Mouse (Mus musculus) layer of hippocampus, adult 18-20 months (tissue): ENCODE data around the gene Nr2c1. TPM values are rescaled to one million over a fixed set of nuclear protein-coding genes. Genes with fewer than 3 reads are reported as not detected.

ENCODE experiments used
- DNase-seq, 2 experiments: peaks; one replicate each; pipeline ENCODE4 v3.0.0; 2022; ENCODE audit warnings: low spot score in 2 of 2
- total RNA-seq, 2 experiments: library from RNA; stranded (reverse); gene quantifications; 2 replicates each; pipeline ENCODE4 v1.2.3; 2021

Gene Nr2c1
- total RNA-seq, 2 experiments from 2014 or later: 8.1 to 8.7 TPM

DNA sequence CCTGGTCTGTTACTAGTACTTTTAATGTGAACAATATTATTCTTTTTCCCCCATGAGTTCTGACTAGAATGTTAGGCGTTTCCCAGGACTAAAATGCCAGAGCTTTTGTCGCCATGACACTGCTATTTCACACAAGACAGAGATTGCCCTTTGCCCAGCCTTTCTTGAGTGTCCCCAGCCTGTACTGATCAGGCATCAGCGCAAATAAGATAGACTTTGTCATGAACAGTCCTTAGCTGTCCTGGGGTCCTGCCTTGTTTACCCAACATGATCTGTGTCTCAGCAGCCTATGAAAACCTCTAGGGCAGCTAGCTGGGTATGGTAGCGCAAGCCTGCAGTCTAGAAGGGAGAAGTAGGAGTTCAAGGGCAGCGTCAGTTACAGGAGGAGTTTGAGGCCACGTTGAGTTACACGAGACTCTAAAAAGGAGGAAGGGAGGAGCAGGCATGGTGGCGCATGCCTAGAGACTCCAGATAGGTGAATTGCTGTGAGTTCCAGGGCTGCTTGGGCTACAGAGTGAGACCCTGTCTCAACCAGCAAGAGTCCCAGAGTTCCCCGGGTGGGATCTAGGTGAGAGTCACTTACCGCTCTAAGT is 8.8 kb upstream of the Nr2c1 start:
- no peak for DNase-seq

DNA sequence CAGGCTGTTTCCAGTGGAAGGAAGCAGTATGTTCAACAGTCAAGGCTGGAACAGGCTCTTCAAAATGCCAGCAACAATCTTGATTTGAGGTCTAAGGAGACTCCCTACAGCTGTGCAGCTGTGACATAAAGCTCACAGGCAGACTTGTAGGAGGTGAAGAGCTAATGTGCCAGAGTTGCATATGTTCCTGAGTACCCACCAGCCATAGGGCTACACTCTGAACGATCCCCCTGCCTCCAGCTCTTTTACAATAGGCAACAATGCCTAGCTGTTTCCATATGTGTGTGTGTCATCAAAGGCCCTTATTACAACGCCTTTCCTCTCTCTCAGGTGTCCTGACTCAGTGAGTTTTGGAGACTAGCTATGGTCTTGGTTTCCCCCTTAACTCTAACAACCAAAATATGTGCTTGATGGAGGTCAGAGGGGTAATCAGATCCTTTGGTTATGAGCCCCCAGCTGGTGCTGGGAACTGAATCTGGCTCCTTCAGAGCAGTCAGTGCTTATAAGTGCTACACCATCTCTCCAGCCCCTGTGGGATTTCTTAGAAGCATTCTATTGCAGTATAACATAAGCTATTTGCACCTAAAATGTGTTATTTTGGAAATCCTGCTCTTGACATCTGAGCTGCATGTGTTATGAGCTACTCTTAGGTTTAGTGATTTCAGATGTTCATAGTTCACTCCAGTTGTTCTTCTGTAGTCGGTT is 7.4 kb upstream of the Nr2c1 start:
- no peak for DNase-seq

- DNase-seq: no peak
Observed at GRCm38 (mm10) chr10:94142427-94142826, 5.4 kb upstream of the Nr2c1 start.

- DNase-seq: no peak
Observed at GRCm38 (mm10) chr10:94144581-94144980, 3.2 kb upstream of the Nr2c1 start.

- no peak for DNase-seq
Observed at GRCm38 (mm10) chr10:94147391-94147755, 450 bp upstream of the Nr2c1 start.

DNA sequence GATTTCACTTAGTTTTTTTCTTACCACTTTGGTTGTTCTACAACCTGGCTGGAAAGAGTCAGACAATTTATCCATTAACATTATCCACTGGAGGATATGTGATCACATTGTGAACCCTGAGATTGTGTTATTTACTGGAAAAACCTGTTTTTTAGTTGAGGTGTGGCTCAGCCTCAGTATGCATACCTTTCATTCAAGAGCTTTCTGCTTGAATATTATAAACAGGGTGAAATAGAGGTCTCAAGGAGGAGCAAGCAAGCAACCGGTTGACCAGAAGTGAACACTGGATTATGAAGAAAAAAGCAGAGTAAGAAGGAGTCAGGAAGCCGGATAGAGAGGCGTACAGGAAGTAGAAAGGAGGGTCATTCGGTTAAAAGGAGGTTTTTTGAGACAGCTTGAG is 3.7 kb downstream of the Nr2c1 start:
- DNase-seq: no peak

GRCm38 (mm10) chr10:94153841-94154240 is 6.0 kb downstream of the Nr2c1 start:
- no peak for DNase-seq

GRCm38 (mm10) chr10:94158962-94159361 is 11.1 kb downstream of the Nr2c1 start:
- no peak for DNase-seq

- no peak for DNase-seq
Observed at GRCm38 (mm10) chr10:94159406-94159805, 11.6 kb downstream of the Nr2c1 start.

GRCm38 (mm10) chr10:94161051-94161765 is 13.4 kb downstream of the Nr2c1 start:
- no peak for DNase-seq

DNA sequence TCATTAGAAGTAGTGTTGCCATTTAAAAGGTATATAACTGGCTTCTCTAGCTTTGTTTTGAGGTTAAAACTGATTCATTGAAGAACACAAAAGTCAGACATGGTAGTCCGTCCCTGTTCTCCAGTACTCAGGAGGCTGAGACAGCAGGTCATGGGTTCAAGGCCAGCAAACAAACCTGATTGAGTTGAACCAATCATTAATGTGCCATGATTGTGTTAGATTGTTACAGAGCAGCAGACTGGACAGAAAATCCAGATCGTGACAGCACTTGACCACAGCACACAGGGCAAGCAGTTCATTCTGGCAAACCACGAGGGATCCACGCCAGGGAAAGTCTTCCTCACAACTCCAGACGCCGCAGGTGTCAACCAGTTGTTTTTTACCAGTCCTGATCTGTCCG is 14.2 kb downstream of the Nr2c1 start:
- DNase-seq: no peak

GRCm38 (mm10) chr10:94164104-94164845 is 16.5 kb downstream of the Nr2c1 start:
- no peak for DNase-seq

- DNase-seq: no peak
Observed at GRCm38 (mm10) chr10:94165426-94165825, 17.6 kb downstream of the Nr2c1 start.

DNA sequence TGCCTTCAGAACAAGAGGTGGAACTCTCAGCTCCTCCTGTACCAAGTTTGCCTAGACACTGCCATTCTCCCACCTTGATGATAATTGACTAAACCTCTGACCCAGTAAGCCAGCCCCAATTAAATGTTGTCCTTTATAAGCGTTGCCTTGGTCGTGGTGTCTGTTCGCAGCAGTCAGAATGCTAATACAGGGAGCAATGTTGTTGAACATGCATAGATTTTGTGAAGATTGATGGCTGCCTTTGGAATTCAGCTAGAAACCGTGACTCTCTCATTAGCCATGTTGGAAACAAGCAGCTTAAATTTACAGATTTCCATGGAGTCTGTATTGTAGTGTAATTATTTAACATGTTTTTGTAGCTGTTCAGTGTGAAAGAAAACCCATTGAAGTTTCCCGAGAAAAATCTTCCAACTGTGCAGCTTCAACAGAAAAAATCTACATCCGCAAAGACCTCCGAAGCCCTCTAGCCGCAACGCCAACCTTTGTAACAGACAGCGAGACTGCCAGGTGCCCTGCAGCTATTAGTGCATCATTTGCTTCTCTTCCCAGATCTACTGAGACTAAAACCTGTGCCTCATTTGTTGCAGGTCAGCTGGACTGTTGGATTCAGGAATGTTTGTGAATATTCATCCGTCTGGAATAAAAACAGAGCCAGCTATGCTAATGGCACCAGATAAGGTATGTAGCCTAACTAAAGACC is 19.4 kb downstream of the Nr2c1 start:
- DNase-seq: no peak

- DNase-seq: no peak
Observed at GRCm38 (mm10) chr10:94171440-94172130, 23.8 kb downstream of the Nr2c1 start.

GRCm38 (mm10) chr10:94172137-94172536 is 24.3 kb downstream of the Nr2c1 start:
- DNase-seq: no peak

DNA sequence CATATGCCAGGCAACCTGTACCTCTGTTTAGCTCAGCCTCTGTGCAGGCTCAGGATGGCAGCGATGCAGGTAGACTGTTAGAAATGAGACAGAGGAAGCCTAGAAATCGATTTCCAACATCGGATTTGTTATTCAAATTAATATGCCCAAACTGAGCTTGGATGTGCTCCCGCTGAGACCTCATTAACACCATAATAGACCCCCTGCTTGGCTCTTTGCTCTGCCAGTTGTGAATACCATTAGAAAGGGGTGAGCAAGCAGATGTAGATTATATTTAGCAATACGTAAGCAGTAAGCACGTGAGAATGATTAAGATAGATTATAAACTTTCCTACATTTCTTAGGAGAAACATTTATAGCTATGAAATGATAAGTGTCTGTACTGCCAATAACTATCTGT is 24.9 kb downstream of the Nr2c1 start:
- DNase-seq: no peak

DNA sequence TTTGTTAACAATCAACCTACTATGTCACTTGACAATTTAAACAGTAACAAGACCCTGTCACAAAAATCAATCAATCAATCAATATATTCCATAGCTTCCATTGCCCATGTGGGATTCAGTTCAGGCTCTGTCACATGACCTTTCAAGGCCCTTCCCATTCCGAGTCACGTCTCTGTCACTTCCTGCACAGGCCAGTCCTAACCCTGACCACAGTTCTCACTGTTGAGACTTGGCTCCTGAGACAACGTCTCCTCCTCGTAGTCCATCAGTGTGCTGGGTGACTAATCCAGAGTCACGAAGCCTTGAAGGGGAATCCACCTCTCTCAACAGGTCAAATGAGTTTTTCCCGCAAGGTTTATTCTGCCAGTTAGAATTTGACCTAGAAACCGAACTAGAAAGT is 26.8 kb downstream of the Nr2c1 start:
- DNase-seq: no peak

- no peak for DNase-seq
Observed at GRCm38 (mm10) chr10:94183199-94183598, 35.4 kb downstream of the Nr2c1 start.
